Mouse (Mus musculus) adrenal gland, adult 2 months (tissue): ENCODE data around the gene Med26. TPM values are rescaled to one million over a fixed set of nuclear protein-coding genes. Genes with fewer than 3 reads are reported as not detected.

Experiments used
- DNase-seq: peaks from one replicate; pipeline ENCODE4 v3.0.0; 2021
- long read RNA-seq: library from polyadenylated mRNA; stranded (forward); transcript quantifications from one replicate; pipeline ENCODE4 v2.0.0, GENCODE M21; 2021
- polyA plus RNA-seq: library from polyadenylated mRNA; depleted of rRNA; stranded (reverse); fragments of >200 nt; gene quantifications from 2 replicates; pipeline ENCODE4 v1.2.3, GENCODE M21; 2012; rRNA removed
- total RNA-seq, 2 experiments: library from RNA; stranded (reverse); gene quantifications; 2 replicates each; pipeline ENCODE4 v1.2.3; 2021

The Med26 gene
- 1 to 10 TPM; 8.6 to 9.5 TPM for total RNA-seq
- polyA plus RNA-seq: 16.4 and 17.1 TPM in 2 replicates
- long read RNA-seq, partial matches to known transcripts: 4 of 8 reads
- long read RNA-seq, other reads (novel, unspliced or antisense): 0 of 8 reads

DNA sequence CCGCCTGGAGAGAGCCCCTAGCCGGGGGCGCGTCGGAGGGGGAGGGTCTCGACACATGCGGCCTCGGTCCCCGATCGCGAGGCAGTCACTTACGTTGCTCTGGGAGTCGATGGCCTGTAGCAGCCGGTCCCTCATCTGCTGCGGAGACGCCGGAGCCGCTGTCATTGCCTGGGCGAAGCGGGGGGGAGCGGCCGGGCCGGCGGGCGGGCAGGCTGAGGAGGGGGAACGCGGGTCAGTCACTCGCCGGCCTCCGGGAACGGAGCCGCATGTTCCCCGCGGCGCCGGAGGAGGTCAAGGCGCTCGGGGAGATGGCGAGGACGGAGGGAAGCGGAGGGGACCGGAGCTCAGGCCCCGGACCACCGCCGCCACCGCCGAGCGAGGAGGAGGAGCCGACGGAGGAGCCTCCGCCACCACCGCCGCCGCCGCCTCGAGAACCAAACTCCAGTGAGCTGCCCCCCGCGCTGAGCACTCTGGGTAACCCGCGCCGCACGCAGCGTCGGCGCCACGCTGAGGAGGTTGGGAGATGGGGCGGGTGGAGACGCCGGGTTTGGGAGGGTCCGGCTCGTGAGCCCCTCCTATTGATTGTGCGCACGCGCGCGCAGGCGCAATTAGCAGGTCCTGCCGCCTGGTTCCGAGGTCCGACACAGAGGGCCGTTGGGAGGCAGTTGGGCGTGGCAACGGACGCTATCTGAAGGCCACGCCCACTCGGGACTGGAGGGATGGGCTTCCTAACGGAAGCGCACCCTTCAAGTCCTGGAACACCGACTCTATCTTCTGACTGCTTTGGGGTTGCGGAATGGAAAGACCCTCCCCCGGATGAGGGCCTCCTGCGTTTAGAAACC is at the start of gene Med26:
Med26 (minus strand) TSS at position 469 of the 842 bp plus-strand sequence.
- peak; percentile 99 for DNase-seq

DNA sequence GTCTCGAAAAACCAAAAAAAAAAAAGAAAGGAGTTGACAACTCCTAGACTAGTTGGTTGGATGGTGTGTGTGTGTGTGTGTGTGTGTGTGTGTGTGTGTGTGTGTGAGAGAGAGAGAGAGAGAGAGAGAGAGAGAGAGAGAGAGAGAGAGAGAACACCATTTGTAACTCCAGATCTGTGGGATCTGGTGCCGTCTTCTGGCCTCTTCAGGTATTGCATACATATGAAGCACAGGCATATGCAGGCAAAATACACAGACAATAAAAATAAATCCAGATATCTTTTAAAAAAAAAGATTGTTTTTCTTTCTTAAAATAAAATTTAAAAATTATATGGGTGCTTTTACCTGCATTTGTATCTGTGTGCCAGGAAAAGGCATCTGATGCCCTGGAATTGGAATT is 42.1 kb upstream of the Med26 start:
- DNase-seq: no peak

DNA sequence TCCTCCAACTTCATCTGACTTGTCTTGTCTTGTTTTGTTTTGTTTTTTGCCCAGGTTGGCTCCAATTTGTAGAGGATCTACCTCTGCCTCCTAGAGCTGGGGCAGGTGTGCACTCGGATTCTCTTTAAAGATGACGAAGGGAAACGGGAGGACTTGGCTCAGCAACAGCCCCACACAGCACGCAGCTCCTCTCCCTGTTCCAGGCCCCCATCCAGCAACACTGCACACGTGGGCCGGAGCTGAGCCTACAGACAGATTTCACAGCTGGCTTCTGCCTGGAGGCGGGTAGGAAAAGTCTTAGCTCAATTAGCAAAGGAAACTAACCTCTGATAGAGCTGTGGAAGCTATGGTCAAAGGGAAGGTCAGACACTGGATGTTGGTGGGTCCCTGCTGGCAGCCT is 41.2 kb upstream of the Med26 start:
- no peak for DNase-seq

DNA sequence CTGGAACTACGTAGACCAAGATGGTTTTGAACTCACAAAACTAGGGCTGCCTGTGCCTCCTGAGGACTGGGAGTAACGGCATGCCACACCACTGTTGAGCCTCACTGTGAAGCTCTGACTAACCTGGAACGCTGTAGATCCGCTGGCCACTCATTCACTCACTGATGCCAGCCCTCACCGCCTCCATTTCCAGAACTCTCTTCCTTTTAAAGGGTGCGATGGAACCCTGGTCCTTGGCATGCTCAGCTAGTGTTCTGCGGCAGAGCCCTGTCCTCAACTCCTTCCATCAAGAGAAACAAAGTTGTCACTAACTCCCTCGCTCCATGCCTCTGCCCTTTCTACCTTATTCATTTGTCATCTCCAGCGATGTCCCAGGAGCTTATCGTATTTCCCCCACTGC is 40.8 kb upstream of the Med26 start:
- no peak for DNase-seq

DNA sequence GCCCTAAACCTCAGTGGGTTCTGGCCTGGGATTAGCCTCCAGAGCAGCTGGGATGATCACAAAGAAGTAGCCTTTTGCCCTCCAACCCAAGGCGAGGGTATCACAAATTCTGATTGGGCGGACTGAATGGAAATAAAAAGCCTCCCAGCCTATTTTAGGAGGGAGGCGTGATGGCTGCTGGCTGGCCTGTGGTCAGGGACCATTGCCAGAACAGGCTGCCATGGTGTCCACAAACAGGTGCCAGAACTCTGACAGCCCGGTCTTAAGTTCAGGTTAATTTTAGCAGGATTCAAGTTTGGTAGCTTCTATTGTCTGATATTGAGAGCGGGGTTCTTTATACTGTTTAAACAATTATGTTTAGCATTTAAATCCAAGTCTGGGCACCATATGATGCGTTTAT is 39.7 kb upstream of the Med26 start:
- DNase-seq: no peak

DNA sequence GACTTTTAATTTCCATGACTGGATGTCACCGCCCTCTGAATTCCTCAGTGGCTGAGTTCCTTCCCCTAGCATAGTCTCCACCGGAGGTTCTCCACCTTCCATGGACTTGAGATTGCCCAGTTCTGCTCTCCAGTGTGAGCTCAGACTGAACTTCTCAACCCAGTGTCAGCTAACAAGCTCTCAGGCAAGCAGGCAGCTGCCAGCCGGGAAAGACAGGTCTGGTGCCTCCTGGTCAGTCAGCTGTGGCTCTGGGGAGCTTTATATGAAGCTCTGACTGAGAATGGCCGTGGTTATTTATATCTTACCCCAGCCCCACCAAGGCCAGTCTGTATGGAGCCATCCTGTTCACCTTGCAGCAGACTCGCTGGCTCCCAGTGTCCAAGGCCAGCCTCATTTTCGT is 36.3 kb upstream of the Med26 start:
- DNase-seq: no peak

DNA sequence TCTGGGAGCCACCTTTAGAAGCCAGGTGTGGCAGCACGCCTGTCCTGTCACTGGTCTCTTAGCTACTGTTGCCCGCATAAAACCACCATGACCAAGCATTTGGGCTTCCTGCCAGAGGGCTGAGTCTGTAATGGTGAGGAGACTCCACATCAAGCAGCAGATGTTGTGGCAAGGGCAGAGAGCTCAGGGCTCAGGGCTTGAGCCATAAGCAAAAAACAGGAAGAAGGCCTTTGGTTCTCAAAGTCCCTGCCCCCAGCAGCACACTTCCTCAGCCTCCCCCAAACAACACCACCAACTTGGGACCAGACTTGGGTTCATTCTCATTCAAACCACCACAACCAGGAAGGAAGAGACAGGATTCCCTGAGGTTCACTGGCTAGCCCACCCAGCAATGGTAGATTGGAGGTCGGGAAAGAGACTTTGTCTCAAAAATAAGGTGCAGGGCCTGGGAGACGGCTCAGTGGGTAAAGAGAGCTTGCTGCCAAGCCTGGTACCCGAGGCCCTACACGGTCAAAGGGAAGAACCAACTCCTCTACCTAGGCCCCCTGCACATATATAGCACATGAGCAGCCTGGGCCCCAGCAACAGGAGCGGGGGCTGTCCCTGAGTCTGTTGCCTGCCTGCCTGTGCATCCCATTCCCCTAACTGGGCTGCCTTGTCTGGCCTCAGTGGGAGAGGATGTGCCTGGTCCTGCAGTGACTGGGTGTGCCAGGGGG is 35.1 kb upstream of the Med26 start:
- peak; percentile 66 for DNase-seq

DNA sequence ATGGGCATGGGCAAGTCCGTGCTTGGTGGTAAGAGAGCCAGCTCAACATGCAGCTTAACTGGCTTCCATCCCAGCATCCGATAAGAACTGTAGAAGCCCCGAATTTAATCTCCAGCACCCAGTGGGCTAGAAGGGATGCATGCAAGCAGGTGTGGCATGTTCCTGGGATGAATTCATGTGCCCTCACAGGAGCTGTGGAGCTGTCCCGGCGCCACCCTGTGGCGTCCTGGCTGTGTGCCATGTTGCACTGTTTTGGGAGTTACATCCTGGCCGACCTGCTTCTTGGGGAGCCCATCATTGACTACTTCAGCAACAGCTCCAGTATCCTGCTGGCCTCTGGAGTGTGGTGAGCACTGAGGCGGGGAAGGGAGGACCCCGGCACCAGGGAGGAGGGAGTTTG is 31.3 kb upstream of the Med26 start:
- DNase-seq: no peak

DNA sequence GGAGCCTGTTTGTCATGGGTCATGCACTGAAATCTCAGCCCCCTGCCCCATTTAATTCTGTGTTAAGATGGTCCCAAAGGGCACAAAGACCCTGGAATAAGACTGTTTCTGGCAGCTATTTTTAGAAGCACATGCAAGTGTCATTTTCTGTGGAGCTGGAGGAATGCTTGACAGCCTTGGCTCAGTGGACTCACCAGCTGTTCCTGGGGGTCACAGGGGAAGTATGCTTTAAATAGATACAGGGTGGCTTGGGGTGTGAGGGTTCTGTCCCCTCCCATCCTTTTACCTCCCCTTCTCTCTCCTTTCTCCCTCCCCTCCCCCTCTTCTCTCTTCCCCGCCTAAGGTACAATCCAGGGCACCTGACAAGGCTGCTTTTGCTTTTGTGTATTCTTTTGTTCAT is 29.9 kb upstream of the Med26 start:
- DNase-seq: no peak

DNA sequence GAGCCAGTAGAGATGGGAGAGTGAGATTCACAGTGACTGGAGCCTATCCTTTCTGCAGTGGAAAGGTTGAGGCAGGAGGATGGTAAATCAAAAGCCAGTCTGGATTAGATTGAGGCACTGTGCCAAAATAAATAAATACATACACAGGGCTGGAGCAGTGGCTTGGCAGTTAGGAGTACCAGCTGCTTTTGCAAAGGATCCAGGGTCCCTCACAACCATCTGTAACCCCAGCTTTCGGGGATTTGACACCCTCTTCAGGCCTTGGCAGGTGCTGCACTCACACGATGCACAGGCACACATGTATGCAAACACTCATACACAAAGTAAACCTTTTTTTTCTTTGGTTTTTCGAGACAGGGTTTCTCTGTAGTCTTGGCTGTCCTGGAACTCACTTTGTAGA is 29.2 kb upstream of the Med26 start:
- no peak for DNase-seq

DNA sequence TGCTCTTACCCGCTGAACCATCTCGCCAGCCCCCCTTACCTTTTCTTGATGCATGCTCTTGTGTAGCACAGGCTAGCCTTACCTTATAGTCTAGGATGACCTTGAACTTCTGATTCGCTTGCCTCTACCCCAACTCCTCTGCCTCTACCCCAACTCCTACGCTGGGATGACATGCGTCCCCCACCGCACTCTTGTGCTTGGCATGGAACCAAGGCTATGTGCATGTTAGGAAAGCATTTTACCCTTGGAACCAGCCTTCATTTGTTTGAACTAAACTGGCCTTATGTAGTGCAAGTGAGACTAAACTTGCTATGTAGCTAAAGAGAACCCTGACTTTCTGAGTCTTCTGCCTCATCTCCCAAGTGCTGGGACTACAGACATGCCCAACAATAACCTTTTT is 27.8 kb upstream of the Med26 start:
- no peak for DNase-seq

DNA sequence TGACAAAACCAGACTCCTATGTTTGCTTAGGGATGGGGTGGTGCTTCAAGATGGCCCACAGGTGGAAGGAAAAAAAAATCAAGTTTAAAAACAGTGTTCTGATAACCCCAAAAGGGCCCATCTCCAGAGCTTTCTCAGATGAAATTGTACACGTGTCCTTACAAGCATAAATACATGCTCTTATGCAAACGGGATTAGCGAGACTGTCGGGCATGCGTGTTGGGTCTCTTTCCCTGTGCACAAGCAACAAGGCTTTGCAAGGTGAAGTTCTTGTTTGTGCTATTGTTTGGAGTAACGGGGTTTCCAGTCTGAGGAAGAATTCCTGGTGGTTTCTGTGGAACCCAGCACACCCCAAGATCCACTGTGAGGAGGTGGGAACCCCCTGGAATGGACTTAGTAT is 25.4 kb upstream of the Med26 start:
- DNase-seq: no peak

DNA sequence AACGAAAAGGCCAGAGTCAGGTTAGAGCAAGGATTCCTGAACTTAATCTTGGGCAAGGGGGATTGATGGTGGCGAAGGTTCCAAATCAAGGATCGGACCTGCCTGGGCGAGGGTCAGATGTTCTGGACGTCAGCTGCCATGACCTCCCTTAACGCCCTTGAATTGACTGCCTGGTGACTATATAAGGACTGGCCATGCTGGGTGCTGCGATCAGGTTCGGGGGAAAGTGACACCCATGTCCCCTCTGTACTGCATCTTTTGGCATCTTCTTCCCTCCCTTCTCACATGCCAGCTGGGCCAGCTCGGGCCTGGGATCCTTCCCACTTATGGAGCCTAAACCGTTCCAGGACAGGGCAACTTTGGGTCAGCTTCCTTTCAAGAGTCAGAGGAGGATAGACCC is 24.4 kb upstream of the Med26 start:
- no peak for DNase-seq

DNA sequence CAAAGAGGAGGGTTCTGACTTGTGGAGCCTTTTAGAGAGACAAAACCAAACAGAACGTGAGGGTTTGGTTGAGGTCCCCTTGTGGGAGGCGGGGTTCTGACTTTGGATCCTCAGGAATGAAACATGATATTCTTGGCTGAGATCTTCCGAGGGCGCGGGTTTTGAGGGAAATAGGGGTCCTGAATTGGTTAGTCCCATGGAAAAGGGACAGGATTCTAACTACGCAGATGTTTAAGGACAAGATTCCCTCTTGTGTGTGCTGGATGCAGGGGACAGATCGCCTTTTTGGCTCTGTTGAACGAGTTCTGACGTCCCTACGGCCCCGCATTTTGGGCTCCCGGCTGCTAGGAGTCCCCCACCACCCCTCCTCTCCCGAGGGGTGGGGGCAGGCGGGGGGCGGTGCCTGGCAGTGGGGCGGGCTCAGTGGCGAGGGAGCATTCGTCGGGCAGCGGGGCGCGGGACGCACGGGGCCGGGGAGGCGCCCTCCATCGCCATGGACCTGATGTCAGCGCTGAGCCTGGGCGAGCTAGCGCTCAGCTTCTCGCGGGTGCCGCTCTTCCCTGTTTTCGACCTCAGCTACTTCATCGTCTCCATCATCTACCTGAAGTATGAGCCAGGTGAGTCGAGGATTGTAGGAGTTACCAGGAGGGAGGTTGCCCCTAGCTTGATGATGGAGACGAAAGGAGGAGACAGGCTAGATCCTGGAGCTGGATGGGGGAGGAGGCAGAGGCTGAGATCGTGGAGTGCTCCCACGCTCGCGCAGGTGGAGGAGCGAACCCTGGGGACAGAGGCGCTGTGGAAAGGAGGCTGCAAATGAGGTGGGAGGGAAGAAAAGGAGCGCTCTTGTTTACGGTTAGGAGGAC is 23.8 kb upstream of the Med26 start, which contains the start of gene Tmem38a:
Tmem38a (plus strand) TSS at position 445 of the 863 bp plus-strand sequence.
- peak; percentile 88 for DNase-seq

DNA sequence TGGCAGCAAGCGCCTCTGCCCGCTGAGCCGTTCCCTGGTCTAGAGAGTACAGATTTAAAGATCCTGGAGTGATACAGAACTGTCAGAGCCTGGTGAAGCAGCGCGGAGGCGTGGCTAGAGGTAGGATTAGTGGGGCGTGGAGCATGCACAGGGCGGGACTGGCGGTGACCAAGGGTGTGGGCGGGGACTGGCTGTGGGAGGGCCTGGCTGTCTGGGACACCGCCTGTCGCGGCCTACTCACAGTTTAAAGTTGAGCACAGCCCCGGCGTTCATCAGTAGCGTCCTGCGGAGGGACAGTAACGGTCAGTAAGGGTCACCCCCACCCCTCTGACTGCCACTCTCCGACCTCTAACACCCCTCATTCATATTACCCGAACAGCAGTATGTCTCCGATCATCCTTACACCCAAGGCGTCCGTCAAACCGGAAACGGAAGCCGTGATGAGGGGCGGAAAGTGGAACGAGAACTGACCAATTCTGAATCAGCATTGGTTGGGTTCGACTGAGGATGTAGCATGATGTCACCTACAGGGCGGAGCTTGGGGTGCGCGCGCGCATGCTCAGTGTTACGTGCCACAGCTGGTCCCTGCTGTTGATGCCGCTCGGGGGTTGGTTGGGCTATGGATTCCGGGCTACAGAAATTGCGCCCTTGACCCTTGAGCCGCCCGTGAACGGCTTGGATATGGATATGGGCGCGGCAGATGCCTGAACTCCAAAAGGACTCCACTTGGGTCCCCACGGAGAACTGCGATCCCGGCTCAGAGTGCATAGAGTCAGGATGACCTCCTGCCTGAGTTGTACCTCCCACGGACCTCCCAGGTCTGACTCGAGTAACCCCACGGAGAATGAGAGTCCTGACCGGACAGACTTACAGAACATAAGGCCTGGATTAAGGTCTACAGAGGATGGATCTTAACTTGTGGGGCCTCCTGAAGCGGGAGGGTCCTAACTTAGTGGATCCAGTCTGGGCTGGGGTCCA is 22.9 kb upstream of the Med26 start, which contains the start of gene Smim7:
Smim7 (minus strand) TSS at position 456 of the 978 bp plus-strand sequence.
- DNase-seq: peak; percentile 99

DNA sequence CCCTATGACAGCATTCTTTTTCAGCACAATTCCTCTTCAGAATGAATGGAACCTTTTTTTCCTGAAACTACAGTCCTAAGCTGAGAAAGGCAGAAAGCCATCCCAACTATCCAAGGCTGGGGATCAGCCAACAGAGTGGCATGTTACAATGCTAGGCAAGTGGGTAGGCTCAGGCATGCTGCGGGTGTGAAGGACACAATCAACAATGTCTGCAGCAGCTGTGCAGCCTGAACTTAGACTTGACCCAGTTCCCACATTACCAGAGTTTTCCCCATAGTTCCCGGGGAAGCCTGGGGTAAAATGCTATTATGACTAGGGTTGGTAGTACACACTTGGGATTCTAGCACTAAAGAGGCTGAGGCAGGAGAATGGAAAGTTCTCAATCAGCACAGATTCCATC is 17.9 kb upstream of the Med26 start:
- DNase-seq: no peak

DNA sequence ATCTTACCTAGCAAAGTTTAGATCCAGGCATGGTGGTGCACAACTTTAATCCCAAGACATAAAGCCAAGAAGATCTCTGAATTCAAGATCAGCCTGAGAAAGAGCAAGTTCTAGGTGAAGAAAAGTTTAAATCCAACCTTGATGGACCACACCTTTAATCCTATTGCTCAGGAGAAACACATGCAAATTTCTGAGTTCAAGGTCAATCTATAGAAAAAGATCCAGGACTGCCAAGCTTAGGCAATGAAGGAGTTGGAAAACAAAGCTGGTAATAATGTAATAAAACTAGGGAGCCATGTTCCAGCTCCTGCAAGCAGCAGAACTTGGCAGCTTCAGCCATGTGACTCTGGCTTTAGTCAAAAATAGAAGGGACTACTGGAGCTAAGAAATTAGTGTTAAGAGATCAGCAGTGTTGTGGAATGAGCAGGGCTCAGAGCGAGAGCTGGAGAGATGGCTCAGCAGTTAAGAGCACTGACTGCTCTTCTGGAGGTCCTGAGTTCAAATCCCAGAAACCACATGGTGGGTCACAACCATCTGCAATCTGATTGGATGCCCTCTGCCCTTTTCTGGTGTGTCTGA is 13.1 kb upstream of the Med26 start:
- no peak for DNase-seq

DNA sequence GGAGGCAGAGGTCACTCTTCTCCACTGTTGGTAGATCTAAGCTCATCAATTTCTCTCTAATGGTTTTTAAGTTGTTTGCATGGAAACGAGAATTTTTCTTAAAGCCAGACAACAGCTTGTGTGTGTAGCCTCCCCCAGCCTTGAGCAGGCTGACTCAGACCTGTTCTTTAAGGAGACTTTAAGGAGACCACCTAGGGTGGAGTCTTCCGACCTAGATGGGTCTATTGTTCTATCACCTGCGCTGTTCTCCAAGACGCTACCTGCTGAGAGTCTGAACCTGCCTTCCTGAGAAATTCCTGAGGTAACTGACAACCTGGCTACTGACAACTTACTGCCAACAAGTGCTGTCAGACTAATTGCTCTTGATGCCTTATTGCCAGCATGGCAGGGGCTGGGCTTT is 7.7 kb upstream of the Med26 start:
- DNase-seq: no peak

DNA sequence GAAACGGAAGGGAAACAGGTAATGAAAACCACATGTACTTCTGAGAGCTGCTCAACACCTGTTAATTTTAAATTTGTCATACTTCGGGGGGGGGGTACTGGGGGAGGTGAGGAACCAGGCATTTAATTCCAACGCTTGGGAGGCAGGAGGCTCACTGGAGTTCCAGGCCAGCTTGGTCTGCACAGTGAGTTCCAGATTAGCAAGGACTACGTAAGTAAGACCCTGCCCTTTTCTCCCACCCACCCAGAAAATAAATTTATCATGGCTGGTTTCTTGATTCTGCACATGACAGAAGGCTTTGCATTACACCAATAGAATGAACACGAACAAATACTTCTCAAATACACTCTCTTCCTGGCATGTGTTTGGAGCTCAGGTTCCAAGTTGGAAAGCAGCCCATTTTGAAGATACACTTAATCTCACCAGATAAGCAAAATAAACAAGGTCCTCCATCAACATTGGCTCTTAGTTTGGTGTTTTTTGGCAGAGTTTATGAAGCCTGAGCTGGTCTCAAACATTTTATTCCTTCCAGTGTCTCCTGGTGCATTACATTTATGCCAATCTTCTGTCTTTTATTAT is 1.3 kb upstream of the Med26 start:
- peak; percentile 24 for DNase-seq

DNA sequence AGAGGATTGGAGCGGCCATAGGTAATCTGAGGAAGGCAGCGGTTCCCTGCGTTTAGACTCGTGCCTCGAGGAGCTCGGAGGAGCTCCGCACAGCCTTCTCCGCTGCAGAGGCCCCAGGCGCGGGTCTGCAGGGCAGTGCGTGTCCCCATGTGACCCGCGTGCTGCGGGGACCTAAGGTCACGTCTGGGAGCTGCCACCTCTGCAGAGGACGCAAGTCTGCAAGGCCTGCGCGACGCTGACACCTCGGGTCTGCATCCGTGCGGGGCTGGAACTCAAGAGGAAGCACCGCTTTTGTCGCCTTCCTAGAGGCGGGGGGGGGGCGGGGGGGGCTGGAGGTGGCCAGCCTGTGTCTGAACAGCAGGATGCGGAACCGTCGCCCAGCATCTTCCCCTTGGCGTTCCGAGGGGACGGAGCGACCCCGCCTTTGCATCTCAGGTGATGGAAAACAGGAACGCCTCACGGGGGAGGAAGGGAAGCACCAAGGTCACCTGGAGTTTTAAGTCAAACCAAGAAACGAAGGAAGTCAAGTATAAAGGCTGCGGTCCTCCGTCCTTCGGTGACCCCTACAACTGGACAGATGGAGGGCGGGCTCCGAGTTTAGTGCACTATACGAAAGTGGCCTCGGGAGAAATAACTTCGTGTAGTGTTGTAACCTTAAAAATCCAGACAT is 709 bp upstream of the Med26 start:
- no peak for DNase-seq
